Mouse (Mus musculus) kidney, adult 11 months (tissue): ENCODE results near the gene Hoxb4.

ENCODE experiments used
- DNase-seq: peaks from one replicate; pipeline ENCODE4 v3.0.0; 2022

Hoxb4 gene

DNA sequence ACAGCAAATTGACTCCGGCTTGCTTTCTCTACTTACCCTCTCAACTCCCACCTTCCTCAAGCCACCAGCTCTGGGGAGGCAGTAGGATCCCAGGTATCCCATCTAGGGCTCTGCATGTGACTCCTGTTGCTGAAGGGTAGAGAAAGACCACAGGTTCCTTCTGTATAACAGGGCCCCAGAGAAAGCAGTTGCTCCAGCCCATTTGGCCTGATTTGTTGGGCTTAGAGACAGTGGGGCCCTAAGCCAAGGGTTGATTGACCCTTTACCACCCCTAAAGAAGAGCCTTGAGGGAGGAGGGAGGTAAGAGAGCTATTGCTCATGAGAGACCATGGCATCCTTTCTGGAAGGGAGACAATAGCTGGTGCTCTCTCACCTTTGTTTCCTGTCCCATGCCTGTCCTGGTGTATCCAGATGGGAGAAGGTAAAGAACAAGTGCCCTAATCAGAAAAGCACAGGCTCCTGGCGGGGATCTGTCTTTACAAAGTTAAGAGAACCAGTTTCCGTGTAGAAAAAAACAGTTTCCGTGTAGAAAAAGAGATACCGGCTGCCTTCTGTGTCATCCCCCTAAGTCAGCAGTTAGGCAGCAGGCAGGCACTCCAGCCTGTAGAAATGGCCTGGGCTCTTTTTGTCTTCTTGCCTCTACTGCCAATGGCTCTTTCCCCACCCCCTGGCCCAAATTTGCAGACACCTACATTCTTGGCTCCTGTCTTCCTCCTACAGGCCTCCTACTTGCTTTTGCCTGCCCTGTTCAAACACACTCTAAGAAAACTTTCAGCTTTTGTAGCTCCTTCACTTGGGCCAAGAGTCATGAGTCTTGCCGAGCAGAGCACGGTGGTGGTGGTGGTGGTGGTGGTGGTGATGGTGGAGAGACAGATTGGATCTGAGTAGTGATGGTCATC, 21.1 kb downstream of the Hoxb4 start:
- DNase-seq = peak; percentile 9

DNA sequence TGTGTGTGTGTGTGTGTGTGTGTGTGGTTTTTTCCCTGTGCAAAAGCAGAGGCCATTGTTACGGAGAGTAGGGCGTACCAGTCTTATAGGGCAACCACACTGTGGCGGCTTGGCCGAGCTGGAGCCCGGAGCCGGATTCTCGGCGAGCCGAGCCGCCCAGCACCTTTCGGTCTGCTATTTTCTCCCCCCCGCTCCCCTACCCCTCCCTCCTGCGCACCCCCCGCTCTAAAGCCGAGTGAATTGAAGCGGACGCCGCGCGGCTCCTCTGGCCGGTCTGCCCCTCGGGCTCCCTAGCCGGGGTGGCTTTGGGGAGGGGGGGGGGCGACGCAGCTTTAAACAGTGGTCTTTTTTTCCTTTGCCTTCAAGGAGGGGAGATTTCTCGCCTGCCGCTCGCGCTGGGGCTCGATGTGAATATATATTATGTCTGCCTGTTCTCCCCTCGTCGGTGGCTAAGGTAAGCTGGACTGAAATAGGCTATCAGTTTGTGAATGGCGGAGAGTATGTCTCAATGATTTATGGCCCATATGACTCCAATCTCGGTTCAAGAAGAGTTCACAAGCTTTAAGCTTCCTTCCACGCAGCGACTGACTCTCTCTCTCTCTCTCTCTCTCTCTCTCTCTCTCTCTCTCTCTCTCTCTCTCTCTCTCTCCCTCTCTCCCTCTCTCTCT, 22.8 kb downstream of the Hoxb4 start:
- peak; percentile 40 for DNase-seq

DNA sequence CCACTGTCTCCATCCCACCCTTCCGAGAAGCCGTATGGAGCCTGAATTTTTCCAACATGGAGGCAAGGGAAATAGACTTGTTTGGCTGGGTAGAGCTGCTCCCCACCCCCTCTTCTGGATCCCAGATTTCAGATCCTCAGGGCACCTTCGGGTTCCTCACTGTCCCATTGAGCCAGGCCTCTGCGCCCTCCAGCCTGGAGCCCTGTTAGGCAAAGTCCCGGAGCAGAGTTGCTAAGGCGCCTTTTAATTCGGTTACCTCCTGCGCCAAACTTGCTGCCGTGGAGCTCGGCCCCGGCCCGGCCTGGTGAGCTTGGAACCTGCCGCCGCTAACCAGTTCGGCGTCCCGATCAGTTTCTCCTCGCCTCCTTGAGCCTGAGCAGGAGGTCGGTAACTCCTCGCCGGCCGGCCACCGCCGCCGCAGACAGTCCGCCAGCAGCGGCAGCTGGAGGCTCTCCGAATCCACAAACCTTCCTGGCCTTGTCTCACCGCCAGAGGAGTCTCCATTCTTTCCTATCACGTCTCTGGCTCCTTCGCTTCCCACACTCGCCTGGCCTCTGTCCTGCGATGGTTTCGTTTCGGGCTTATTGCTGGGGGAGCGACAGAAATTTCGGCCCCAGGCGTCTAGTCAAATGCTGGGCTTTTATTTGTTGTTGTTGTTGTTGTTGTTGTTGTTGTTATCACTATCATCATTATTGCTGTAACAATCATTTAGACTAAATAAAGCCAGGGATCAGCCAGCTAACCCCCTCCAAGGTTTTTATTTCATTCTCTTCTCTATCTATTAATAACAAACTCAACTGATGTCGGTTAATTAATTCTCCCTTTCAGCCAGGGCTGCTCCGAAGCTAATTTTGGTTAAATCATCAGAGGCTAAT, 23.9 kb downstream of the Hoxb4 start:
- DNase-seq = peak; percentile 70

DNA sequence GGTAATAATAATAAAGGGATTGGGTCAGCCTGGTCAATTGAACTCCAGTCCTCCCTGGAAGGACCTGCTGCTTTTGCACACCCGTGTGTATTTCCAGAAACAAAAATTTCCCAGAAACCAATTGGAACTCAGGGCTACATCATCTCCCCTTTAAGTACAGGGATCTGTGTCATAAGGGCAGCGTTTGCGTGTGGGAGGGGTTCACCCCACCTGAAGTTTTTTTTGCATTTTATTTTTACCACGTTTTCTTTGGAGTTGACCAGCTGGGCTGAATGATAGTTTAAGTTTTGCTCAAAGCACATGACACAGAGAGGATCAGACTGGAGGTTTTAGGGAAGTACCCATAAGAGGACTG, 24.5 kb downstream of the Hoxb4 start:
- DNase-seq = peak; percentile 17

DNA sequence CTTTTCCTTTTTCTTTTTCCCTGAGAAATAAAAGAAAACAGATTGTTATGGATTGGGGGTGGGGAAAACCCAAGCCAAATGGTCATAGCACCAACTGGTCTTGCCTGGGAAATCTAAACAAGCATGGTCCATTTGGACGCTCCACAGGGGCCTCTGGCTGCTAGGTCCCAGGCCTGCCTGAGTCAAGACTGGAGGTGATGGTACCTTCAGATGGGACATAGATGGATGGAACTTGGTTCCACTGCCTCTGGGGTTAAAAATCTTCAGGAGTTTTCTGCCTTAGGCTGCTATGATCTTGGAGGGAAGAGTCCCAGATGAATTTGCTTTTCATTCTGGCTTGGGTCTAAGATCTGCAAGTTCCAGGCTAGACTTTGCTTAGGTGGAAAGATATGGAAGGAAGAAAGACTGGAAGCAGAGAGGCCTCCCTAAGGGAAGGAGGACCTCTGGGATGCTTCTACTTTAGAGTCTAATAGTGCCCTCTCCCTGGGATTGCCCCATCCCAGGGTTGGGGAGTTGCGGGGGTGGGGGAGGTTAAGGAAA, 25.2 kb downstream of the Hoxb4 start:
- DNase-seq = peak; percentile 12

DNA sequence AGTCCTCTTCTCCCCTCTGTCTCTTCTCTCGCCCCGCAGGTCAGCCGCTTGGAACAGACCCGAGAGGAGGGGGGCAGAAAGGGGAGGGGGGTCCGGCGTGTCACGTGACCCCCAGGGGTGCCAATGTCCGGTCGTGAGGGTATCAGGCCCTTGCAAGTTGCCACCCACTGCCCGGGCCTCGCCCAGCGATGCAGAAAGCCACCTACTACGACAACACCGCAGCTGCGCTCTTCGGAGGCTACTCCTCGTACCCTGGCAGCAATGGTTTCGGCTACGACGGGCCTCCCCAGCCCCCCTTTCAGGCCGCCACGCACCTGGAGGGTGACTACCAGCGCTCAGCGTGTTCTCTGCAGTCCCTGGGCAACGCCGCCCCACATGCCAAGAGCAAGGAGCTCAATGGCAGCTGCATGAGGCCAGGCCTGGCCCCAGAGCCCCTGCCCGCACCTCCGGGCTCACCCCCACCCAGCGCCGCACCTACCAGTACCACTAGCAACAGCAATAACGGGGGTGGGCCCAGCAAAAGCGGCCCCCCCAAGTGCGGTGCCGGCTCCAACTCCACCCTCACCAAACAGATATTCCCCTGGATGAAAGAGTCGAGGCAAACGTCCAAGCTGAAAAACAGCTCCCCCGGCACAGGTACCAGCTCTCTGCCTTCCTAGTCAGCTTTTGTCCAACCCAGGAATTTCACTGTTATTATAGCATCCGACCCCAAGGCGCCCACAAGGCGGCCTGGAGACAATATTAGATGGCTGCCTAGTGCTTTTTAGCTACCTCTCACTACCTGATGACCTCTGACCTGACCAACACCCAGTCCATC, 26.2 kb downstream of the Hoxb4 start:
- DNase-seq = peak; percentile 47

DNA sequence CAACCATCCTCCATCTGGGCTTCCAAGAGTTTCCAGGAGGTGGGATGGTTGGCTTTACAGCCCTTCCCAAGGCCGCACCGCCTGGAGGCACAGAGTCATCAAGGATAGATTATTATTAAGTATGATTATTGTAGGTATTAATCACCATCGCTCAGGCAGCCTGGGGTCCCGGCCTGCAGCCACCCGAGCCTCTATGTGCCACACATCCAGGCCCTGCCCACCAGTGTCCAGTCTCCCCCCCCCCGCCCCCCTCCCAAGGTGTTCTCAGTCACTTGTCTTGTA, 26.8 kb downstream of the Hoxb4 start:
- DNase-seq = no peak

DNA sequence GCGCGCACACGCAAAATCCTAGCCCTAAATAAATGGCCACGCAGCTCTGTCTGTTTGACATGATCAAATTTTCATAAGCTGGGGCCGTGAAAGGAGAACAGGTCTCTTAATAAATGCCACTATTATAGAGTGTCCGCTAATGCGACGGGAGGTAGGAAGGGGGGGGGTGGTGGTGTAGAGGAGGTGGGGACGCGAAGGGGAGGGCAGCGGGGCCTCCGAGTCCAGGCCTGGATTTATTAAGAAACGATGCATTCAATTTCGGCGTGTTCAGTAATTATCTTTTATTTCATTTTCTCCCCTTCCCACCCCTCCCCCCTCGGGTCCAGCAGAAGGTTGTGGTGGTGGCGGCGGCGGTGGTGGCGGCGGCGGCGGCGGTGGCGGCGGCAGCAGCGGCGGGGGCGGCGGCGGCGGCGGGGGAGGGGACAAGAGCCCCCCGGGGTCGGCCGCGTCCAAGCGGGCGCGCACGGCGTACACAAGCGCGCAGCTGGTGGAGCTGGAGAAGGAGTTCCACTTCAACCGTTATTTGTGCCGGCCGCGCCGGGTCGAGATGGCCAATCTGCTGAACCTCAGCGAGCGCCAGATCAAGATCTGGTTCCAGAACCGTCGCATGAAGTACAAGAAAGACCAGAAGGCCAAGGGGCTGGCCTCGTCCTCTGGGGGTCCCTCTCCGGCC, 27.3 kb downstream of the Hoxb4 start:
- DNase-seq = no peak

DNA sequence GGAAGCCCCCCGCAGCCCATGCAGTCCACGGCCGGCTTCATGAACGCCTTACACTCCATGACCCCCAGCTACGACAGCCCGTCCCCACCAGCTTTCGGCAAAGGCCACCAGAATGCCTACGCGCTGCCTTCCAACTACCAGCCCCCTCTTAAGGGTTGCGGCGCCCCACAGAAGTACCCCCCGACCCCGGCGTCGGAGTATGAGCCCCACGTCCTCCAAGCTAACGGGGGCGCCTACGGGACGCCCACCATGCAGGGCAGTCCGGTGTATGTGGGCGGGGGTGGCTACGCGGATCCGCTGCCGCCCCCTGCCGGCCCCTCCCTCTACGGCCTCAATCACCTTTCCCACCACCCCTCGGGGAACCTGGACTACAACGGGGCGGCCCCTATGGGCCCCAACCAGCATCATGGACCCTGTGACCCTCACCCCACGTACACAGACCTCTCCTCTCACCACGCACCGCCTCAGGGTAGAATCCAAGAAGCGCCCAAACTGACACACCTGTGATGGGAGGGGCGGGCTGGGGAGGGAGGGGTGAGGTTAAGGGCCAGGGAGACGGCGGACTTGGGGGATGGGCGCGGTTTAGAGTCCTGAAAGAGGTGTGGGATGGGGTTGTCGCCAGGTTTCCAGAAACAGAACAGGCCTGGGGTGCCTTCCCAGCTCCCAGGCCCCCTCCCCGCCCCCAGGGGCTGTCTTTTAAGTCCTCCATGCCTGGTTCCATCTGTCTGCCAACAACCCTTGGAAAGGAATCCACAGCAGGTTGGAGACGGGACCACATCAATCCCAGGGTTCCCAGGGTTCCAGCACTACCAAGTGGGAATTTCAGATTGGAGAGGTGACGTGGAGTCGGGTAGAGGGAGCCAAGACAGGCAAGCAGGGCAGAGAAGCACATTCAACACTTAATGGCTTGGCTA, 28.1 kb downstream of the Hoxb4 start:
- DNase-seq = peak; percentile 71

DNA sequence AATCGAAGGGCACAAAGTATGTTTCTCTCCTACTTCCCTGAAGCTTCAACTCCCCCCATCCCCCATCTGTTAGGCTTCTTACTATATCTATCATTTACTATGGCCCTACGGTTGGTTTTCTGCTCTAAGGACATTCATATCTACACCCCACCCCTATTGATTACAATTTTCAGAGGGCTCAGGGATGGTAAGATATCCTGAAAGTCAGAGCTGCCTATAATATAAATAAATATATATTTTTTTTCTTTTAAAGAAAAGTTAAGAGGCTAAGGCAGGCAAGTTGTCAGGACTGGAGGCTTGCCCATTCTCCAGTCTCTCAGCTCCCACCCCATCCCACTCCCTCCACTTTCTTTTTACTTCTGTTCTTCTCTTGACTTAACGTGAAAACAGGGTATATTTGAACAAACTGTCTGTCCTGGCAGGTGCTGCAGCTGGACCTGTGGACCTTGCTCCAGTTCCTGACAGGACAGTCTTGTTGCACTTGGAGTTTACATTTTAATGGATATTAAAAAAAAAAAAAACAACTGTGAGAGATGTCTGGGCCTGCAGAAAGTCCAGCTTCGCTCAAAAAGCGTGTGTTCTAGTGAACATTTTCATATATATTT, 29.0 kb downstream of the Hoxb4 start:
- DNase-seq = peak; percentile 58

DNA sequence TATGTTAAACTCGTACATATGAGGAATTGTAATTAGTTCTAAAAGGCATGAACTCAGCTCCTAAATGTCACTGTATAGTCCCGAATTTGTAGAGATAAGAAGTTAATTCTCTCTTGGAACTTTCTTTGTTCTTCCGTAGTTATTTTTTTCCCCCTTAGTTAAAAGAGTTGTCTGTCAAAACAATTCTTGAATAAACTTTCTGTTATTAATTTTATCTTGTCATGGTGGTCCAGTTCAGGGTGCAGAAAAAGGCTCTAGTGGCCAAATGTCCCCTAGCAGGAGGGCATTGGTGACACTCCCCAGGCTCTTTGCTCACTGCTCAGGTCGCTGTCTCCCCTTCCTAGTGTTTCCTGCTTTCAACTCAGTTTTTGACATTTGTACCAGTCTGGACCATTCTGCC, 29.6 kb downstream of the Hoxb4 start:
- no peak for DNase-seq

DNA sequence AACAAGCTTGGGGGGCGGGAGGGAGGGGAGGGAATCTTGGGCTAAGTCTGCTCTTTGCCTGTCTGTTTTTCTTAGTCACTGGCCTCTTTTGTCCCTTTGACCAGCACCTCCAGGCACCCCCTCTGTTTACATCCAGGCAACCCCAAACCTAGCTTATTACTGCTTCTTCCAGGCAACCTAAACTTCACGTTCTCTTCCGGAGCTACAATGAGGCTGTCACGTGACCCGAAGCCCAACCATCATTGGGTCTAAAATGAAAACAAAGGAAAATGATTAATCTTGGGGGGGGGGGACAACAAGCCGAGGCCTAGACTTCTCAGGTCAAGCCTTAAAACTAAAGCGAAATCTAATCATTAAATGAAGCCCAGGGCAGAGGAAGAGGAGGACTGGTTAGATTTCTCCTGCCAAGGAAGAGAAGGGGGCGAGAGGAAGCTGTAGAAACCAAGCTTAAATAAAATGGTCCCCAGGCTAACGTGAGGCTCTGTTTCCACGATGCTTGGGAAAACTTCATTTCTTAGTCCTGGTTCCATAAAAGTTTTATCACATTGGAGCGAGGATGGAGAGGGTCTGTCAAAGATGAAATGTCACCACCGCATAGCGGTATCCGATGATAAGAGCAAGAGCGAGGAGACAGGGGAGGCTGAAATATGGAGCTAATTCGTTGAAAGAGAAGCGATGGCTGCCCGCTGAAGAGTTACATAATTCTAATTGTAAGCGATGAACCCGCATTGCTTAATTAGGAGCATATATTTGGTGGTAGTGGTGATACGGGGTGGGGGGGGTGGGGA, 30.3 kb downstream of the Hoxb4 start:
- peak; percentile 80 for DNase-seq

DNA sequence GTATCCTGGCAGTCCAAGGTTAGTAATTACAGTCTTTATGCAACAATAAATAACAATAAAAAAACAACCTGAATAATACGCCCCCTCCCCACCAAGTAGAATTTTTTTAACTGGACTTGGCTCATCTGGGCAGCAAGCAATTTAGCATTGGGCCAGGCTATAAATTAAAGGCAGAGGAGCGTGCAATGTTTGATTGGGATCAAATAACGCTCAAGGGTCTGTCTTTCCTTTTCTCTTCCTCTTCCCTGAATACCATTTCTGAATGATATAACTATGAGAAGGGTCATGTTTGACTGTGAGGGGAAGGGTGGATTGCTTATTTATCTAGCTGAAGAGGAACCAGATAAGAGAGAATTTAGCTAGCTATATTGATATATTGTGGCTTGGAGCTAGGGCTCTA, 30.9 kb downstream of the Hoxb4 start:
- DNase-seq = no peak

DNA sequence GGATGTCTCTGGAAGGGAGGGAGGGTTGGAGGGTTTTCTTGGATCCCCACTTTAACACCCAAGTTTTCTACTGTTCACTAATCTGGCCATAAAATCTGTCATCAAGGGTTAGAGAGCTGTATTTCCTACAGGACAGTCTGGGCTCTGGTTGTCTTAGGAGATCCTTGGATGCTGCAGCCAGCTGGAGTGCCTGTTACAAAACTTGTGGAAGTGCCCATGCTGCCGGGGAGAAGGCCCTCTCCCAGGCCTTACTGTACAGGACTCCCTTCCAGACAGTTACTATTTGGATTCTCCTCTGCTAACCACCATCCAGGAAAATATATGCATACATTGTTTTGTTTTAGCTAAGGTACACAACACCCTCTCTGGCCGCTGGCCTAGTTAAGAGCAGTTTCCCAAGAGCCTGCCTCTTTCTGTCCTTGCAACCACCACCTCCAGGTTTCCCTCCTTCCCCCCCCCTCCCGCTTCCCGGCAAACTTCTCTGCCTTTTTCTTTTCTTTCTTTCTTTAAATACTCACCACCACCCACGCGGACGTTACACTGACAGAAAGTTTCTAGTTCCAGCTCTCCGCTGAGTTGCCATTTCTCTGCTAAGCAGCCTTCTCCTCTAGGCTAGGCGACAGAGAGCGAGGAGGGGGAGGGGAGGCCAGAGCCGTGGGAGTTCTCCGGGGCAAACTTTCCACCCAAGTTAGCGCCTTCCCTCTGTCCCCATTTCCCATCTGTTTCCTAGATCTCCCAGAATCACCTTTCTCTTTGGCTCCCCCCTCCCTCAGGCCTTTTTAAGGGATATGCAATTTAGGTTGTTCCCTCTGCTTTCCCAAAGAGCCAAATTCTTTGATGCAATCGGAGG, 31.6 kb downstream of the Hoxb4 start:
- peak; percentile 51 for DNase-seq

DNA sequence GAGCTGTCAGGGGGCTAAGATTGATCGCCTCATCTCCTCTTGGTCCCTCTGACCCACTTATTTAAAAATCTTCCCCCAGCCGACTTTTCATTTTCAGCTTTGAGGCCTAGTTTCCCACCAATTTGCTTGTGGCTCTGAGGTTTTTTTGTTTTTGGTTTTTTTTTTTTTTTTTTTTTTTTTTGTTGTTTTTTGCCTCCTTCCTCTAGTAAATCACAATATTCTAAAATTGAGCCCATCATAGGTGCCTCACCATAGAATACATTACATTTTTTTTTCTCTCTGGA, 32.2 kb downstream of the Hoxb4 start, which contains the start of gene Hoxb2:
Hoxb2 (plus strand) TSS at position 185 of the 284 bp plus-strand sequence.
- no peak for DNase-seq

DNA sequence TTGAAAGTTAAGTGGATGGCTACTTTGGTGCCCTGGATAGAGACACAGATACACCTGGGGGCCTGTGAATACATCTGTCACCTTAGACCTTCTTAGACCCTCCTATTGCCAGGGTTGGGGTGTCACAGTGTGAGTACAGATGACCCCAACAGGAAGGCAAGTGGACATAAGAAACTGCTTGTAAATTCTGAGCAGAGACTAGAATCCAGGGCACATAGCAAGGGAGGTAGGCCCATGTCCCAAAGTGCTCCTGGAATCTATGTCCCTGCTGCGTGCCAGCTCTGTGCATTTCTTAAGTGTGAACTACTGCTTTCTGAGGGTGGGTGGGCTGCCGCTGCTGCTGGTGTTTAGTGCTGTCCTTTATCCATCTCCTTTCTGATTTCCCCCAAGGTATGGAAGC, 32.7 kb downstream of the Hoxb4 start:
- no peak for DNase-seq

DNA sequence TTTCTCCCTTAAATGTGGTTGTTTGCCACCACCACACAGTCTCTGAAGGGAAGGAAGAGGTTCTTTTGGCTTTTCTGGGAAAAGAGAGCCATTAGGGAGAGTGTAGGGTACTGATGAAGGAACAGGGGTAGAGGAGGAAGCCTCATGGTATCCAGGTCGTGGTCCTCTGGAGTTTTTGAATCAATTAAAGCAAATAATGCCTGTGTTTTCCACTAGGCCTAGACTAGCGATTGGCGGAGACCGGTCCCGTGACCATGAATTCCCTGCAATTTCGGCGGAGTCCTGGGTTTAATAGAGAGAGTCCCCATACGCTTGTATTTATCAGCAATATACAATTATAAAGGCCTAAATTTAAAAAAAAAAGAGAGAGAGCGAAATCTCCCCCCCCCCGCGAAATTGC, 33.2 kb downstream of the Hoxb4 start:
- DNase-seq = peak; percentile 65

DNA sequence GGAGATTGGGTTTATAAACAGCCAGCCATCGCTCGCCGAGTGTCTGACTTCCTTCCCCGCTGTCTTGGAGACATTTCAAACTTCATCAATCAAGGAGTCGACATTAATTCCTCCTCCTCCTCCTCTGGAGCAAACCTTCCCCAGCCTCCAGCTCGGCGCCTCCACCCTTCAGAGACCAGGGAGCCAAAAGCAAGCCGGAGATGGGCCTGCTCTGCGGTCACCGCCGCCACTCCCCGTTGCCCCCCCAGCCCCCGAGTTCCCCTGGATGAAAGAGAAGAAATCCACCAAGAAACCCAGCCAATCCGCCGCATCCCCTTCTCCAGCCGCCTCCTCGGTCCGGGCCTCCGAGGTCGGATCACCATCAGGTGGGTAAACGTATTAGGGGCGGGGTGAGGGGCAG, 33.8 kb downstream of the Hoxb4 start:
- peak; percentile 72 for DNase-seq
